Mouse (Mus musculus) cortical plate, adult 2 months (tissue): ENCODE data around the gene Sass6. TPM values are rescaled to one million over a fixed set of nuclear protein-coding genes. Genes with fewer than 3 reads are reported as not detected.

Experiments
- H3K27ac ChIP-seq: fragments of 200-500 bp; 2 replicates; pipeline ENCODE4 v1.5.1; 2012; ENCODE audit warnings: low read length, control low read depth, inconsistent platforms; ENCODE audit not compliant: insufficient read depth
- H3K4me1 ChIP-seq: fragments of 200-500 bp; 2 replicates; pipeline ENCODE4 v1.6.1; 2011; ENCODE audit warnings: low read length; ENCODE audit not compliant: control insufficient read depth, insufficient read depth
- H3K4me3 ChIP-seq: fragments of 200-500 bp; 2 replicates; pipeline ENCODE4 v1.5.1; 2011; ENCODE audit warnings: mild to moderate bottlenecking, low read length, control low read depth; ENCODE audit not compliant: insufficient read depth
- CTCF ChIP-seq: fragments of 200-500 bp; IDR thresholded peaks from 2 replicates; pipeline ENCODE4 v1.5.1; 2011; ENCODE audit warnings: mild to moderate bottlenecking, control low read depth, low read length; ENCODE audit not compliant: insufficient read depth; ENCODE audit errors: extremely low read depth
- POLR2A ChIP-seq: fragments of 200-500 bp; IDR thresholded peaks from 2 replicates; pipeline ENCODE4 v1.6.1; 2011; ENCODE audit warnings: mild to moderate bottlenecking, low read length, control low read depth; ENCODE audit not compliant: insufficient read depth; ENCODE audit errors: extremely low read depth
- polyA plus RNA-seq: library from polyadenylated mRNA; depleted of rRNA; stranded (reverse); fragments of >200 nt; gene quantifications from 2 replicates; pipeline ENCODE4 v1.2.3, GENCODE M21; 2012

Gene Sass6
- polyA plus RNA-seq, 1 experiment, result 4.7 TPM

DNA sequence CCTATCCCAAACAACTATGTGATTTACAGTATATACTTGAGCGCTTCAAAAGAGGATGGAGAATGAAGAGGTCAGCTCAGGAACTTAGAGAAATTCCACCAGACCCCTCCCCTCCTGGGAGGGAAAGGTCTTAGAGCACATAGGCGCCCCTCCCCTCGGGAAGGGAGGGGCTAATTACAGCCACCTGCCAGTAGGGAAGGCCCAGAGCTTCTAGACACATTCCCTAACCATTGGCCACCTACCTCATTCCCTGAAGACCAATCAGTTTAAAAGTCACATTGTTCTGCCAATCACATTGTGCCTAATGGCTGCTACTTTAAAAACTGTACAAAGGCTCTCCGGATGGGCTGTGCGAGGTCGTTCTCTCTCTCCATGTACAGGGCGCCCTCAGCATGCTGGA, 27.9 kb downstream of the Sass6 start:
- Histone ChIP-seq H3K4me1 (no peaks in the 10 kb centered on the region), H3K4me3 (no peak overlapping the region), H3K27ac (no peak overlapping the region)
- TF ChIP-seq CTCF (no peak), POLR2A (no peak)

DNA sequence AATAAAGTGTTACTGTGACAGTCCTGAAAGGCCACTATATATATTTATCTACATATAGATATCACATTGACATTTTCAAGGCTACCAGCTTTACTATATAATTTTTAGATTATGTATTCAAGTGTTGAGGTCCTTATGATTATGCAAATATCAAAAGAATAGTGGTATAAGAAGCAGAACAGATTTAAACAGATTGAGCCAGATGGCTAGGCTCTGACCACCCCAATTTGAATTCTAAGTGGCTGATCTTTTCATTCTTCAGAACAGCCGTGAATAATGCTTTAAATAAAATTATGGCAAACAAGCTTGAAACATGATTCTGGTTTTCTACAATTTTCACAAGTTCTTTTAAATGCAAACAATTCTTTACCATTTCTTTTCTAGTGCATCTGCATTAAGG, 36.7 kb downstream of the Sass6 start:
- no peak overlapping the region for H3K27ac ChIP-seq
- no peak overlapping the region for H3K4me3 ChIP-seq
- H3K4me1 ChIP-seq, result no peaks in the 10 kb centered on the region
- no peak for TF ChIP-seq POLR2A
- TF ChIP-seq CTCF, result no peak

DNA sequence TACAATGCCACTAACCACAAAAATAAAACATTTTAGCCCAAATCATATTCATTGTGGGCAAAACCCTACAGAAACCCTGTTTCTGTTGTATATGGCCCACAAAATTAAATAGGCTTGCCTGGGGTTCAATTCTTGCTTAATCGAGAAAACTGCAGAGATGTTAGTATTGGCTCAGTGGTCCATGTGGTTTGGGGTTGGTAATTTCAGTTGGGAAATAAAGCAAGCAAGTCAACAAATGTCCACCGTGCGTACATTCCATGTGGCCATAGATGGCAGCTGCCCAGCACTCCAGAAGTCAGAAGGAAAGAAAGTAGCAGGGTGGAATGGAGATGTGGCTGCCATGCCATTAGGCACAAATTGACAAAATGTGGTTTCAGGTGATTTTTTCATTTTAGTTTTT, 38.2 kb downstream of the Sass6 start:
- H3K4me3 ChIP-seq, result no peak overlapping the region
- no peak overlapping the region for H3K27ac ChIP-seq
- no peaks in the 10 kb centered on the region for H3K4me1 ChIP-seq
- TF ChIP-seq CTCF (no peak), POLR2A (no peak)

DNA sequence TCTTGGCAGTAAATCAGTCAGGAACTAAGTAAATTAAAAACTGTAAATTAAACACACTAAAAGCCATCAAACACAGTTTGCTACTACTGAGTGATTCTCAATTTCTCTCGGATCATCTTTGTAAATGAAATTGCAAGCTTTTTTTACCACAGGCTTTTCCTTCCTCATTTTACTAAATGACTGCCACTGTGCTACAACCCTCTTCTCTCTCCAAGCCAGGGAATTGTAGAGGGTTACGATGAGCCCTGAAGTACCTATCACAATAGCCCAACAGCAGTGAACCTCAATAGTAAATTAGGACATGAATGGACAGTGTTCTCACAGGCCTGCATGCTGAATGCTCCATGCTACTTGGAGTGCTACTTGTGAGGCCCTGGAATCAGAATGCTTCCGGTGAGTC, 39.3 kb downstream of the Sass6 start:
- H3K27ac ChIP-seq, result no peak overlapping the region
- no peak for TF ChIP-seq POLR2A
- TF ChIP-seq CTCF, result no peak
- no peaks in the 10 kb centered on the region for H3K4me1 ChIP-seq

DNA sequence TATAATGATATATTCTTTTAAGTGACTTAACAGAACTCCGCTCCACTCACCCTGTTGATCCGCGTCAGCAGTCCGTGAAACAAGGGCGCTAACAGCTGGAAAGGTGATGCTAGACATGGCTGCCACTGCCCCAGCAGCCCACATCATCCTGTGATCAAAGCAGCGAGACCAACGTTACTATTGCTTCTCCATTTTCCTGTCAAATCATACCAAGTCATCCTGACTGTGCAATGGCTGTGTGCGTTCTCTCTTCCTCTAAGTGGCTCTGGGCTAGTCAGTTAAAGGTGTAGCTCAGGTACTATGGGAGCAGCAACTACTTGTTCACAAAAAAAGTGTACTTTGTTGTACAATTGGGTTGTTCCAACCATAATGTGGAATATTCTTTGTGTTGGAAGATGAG, 40.1 kb downstream of the Sass6 start:
- TF ChIP-seq CTCF (no peak), POLR2A (no peak)
- H3K4me3 ChIP-seq, result no peak overlapping the region
- H3K4me1 ChIP-seq, result no peaks in the 10 kb centered on the region
- H3K27ac ChIP-seq, result no peak overlapping the region

More for the DNA sequence above, 39.3 kb downstream of the Sass6 start:
- H3K4me3 ChIP-seq, result no peak overlapping the region

DNA sequence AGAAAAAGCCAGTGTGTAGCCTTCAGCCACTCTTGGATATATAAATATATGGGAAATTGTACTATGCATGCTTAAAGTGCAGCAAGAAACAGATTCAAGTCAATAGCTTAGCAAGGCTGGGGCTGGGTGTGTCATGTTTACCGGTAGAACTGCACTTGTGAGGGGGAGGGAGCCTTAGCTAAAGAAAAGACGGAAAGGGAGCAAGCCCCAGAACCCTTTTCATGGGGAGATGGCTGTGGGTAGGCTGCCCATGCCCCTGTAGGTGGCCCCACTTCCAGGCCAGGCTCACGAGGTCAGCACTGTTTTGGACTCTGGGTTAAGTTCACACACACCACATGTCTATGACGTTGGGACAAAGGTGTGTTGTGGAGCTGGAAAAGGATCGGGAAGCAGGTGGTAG, 41.0 kb downstream of the Sass6 start:
- TF ChIP-seq POLR2A (no peak), CTCF (no peak)
- Histone ChIP-seq H3K4me1 (no peaks in the 10 kb centered on the region), H3K4me3 (no peak overlapping the region), H3K27ac (no peak overlapping the region)

DNA sequence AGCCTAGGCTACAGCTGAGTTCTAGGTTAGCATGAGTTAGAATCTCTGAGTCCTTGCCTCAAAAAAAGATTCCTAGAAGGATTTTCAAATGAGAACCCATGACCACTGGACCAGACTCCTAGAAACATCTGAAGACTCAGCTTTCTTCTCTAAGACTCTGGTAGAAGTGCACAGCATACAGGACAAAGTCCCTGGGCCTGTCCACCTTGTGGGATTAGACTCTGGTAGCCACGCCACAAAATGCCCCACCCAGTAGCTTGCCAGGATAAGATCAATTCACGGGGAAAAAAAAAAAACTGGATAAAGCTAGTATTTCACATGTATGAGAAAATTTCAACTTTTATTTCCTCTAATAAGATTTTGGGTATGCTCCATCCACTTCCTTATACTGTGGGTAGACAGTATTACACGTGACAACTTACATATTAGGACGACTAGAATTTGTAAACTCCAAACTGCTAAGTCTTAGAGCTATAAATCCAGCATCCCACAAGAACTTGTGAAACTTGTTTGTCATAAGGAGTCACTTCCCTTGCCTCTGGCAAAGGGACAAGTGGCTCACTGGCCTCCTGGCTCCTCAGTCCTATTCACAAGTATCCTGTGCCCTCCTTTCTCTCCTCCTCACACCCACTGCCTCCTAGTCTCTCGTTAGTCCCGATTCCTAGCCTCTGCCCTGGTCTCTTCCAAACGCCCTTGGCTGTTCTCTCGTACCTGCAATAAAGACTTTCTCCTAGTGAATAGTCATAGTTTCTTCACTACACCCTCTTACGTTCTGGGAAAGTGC, 43.1 kb downstream of the Sass6 start:
- peak overlapping the region; percentile 2; the same call in 1 of the 2 replicates for H3K27ac ChIP-seq
- no peak overlapping the region for H3K4me3 ChIP-seq
- no peak for TF ChIP-seq CTCF
- no peak for TF ChIP-seq POLR2A
- H3K4me1 ChIP-seq, result no peaks in the 10 kb centered on the region

DNA sequence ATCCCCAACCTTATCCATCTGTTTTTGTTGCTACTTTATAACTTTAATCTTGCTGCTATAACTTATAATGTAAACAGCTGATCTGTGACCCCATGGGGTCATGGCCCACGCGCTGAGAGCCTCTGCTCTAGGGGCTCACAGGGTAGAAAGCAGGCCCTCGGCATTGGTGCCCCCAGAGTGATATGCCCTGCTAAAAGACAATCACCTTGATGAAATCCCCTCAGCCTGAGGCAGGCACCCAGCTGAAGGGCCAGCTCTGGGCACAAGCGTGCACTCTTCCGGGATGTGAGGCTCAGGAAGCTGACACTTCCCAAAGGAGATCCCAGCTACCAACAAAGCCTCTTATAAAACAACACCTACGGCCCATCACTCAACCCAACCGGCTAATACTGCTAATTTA, 43.8 kb downstream of the Sass6 start:
- Histone ChIP-seq H3K4me3 (no peak overlapping the region), H3K4me1 (no peaks in the 10 kb centered on the region), H3K27ac (peak overlapping the region; percentile 2)
- TF ChIP-seq POLR2A (no peak), CTCF (no peak)

DNA sequence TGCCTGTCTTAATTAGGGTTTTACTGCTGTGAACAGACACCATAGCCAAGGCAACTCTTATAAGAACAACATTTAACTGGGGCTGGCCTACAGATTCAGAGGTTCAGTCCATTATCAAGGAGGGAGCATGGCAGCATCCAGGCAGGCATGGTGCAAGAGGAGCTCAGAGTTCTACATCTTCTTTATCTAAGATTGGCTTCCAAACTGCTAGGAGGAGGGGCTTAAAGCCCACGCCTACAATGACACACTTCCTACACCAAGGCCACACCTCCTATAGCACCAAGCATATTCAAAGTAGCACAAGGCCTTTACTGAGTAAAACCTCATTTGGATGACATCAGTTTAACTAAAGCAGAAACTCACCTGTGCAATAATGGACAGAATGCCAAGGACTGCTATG, 45.2 kb downstream of the Sass6 start:
- TF ChIP-seq POLR2A, result no peak
- TF ChIP-seq CTCF, result no peak
- Histone ChIP-seq H3K4me3 (no peak overlapping the region), H3K4me1 (no peaks in the 10 kb centered on the region), H3K27ac (no peak overlapping the region)

DNA sequence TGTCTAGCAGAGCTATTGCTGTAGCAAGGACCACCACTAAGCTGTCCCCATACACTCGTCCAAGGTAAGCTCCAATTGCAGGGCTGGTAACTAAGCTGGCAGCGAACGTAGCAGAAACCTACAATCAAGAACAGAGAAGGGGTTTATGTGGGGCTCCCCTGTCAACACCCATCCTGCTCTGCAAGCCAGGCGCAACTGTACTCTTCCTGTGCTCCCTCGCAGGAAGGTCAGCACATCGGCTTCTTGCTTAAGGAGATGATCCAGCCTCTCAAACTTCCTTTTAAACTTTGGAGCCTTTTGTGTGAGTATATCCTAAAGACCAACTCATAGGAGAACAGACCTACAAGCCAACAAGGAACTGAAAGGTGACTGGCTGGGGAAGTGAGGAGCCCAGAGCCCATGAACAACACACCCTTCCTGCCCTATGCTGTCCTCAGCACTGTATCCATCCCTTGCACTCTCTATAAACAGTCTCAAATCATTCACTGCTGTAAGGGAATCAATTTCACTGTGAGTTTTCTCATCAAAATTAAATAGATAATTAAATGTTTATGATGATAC, 47.1 kb downstream of the Sass6 start:
- Histone ChIP-seq H3K27ac (no peak overlapping the region; the same call in 1 of the 2 replicates), H3K4me1 (no peaks in the 10 kb centered on the region), H3K4me3 (no peak overlapping the region)
- no peak for TF ChIP-seq POLR2A
- no peak for TF ChIP-seq CTCF
